Mouse (Mus musculus): ENCODE measurements around the gene Rp2.
"Not testable (repeated sequence)": the region's sequence is repeated elsewhere in the genome, so short reads cannot be mapped to it uniquely, and the experiment has no call there.

The Rp2 gene

GRCm38 (mm10) chrX:20364391-20365365, at the start of gene Rp2:
Gene Rp2, plus strand, starts transcription at chrX:20364481.
- peak; percentile 84 for DNase-seq (ENCODE audit: extremely low read depth, insufficient read length, low spot score)

- no peak for DNase-seq (ENCODE audit: extremely low read depth, insufficient read length, low spot score)
These were observed 31.5 kb upstream of the Rp2 start for GRCm38 (mm10) chrX:20332756-20333155.

GRCm38 (mm10) chrX:20335722-20336121, 28.6 kb upstream of the Rp2 start:
- no peak for DNase-seq (ENCODE audit: extremely low read depth, insufficient read length, low spot score)

GRCm38 (mm10) chrX:20344980-20345379, 19.3 kb upstream of the Rp2 start:
- no peak for DNase-seq (ENCODE audit: extremely low read depth, insufficient read length, low spot score)

GRCm38 (mm10) chrX:20346355-20346754, 17.9 kb upstream of the Rp2 start:
- DNase-seq (ENCODE audit: extremely low read depth, insufficient read length, low spot score): no peak

- DNase-seq (ENCODE audit: extremely low read depth, insufficient read length, low spot score): not testable (repeated sequence)
These were observed 14.0 kb upstream of the Rp2 start for GRCm38 (mm10) chrX:20350241-20350640.

- no peak for DNase-seq (ENCODE audit: extremely low read depth, insufficient read length, low spot score)
These were observed 9.0 kb upstream of the Rp2 start for GRCm38 (mm10) chrX:20355283-20355682.

- DNase-seq (ENCODE audit: extremely low read depth, insufficient read length, low spot score): no peak
These were observed 8.0 kb upstream of the Rp2 start for GRCm38 (mm10) chrX:20356309-20356708.

GRCm38 (mm10) chrX:20366036-20366435, 1.8 kb downstream of the Rp2 start:
- no peak for DNase-seq (ENCODE audit: extremely low read depth, insufficient read length, low spot score)

GRCm38 (mm10) chrX:20379347-20380014, 15.2 kb downstream of the Rp2 start:
- no peak for DNase-seq (ENCODE audit: extremely low read depth, insufficient read length, low spot score)

GRCm38 (mm10) chrX:20382260-20382659, 18.0 kb downstream of the Rp2 start:
- DNase-seq (ENCODE audit: extremely low read depth, insufficient read length, low spot score): no peak

- no peak for DNase-seq (ENCODE audit: extremely low read depth, insufficient read length, low spot score)
These were observed 22.7 kb downstream of the Rp2 start for GRCm38 (mm10) chrX:20387006-20387405.

GRCm38 (mm10) chrX:20391964-20392363, 27.7 kb downstream of the Rp2 start:
- not testable (repeated sequence) for DNase-seq (ENCODE audit: extremely low read depth, insufficient read length, low spot score)

GRCm38 (mm10) chrX:20392942-20393341, 28.7 kb downstream of the Rp2 start:
- no peak for DNase-seq (ENCODE audit: extremely low read depth, insufficient read length, low spot score)

GRCm38 (mm10) chrX:20404068-20404467, 39.8 kb downstream of the Rp2 start:
- DNase-seq (ENCODE audit: extremely low read depth, insufficient read length, low spot score): no peak

GRCm38 (mm10) chrX:20406909-20407308, 42.6 kb downstream of the Rp2 start:
- DNase-seq (ENCODE audit: extremely low read depth, insufficient read length, low spot score): no peak

- DNase-seq (ENCODE audit: extremely low read depth, insufficient read length, low spot score): no peak
These were observed 43.4 kb downstream of the Rp2 start for GRCm38 (mm10) chrX:20407676-20408075.

- no peak for DNase-seq (ENCODE audit: extremely low read depth, insufficient read length, low spot score)
These were observed 47.1 kb downstream of the Rp2 start for GRCm38 (mm10) chrX:20411382-20411781.

- no peak for DNase-seq (ENCODE audit: extremely low read depth, insufficient read length, low spot score)
These were observed 47.9 kb downstream of the Rp2 start for GRCm38 (mm10) chrX:20412221-20412620.

GRCm38 (mm10) chrX:20414885-20415622, 50.8 kb downstream of the Rp2 start:
- DNase-seq (ENCODE audit: extremely low read depth, insufficient read length, low spot score): no peak

GRCm38 (mm10) chrX:20418461-20418860, 54.2 kb downstream of the Rp2 start:
- peak; percentile 35 for DNase-seq (ENCODE audit: extremely low read depth, insufficient read length, low spot score)

Data from 3134 (cell line).